Comparison of ENCODE assay signal across 9 mouse cellular contexts in genomic region chr10:79920056-79920890, GRCm38 (mm10). TPM values are rescaled to one million over a fixed set of nuclear protein-coding genes. Genes with fewer than 3 reads are reported as not detected.
DNase-seq lines count a peak whose midpoint lies in the region; ATAC-seq and TF ChIP-seq lines count a peak whose summit lies in the region.
"Had no signal": no experiment of that assay in that cellular context is flagged by ENCODE, and none has a peak within 500 bp of the region (broad histone marks: within the 10 kb centered on the region; RNA-seq: fewer than 3 reads in every experiment).

No protein-coding gene starts in this region.

- no peaks in the 10 kb centered on the region for H3K36me3 ChIP-seq in kidney, embryonic 16.5 days (ENCODE audit: insufficient read depth, low read length)
- H3K36me3 ChIP-seq in kidney, adult 2 months (ENCODE audit: control insufficient read depth, insufficient read depth, low read length), result no peaks in the 10 kb centered on the region
- H3K36me3 ChIP-seq in embryonic facial prominence, embryonic 12.5 days, result no peaks in the 10 kb centered on the region
- H3K36me3 ChIP-seq in hindbrain, embryonic 16.5 days (ENCODE audit: control insufficient read depth, insufficient read depth, low read length), result no peaks in the 10 kb centered on the region
- no peaks in the 10 kb centered on the region for H3K36me3 ChIP-seq in midbrain, embryonic 16.5 days (ENCODE audit: control insufficient read depth, insufficient read depth, low read length)

- TF ChIP-seq POLR2A in kidney, adult 2 months (IDR thresholded peaks at IDR 0.05; ENCODE audit: low read depth, low read length), result no peak

- H3K9me3 ChIP-seq in kidney, embryonic 16.5 days (ENCODE audit: low read length), result no peaks in the 10 kb centered on the region
- H3K9me3 ChIP-seq in embryonic facial prominence, embryonic 12.5 days, result no peaks in the 10 kb centered on the region
- no peaks in the 10 kb centered on the region for H3K9me3 ChIP-seq in hindbrain, embryonic 16.5 days (ENCODE audit: control insufficient read depth, low read length)
- no peaks in the 10 kb centered on the region for H3K9me3 ChIP-seq in midbrain, embryonic 16.5 days (replicated peaks; ENCODE audit: control insufficient read depth, low read length, poor library complexity, severe bottlenecking)

- H3K27ac ChIP-seq in kidney, embryonic 16.5 days (ENCODE audit: low read length), result no peak overlapping the region
- H3K27ac ChIP-seq in kidney, adult 2 months (ENCODE audit: insufficient read depth, low read depth, low read length), result no peak overlapping the region
- H3K27ac ChIP-seq in embryonic facial prominence, embryonic 12.5 days, result no peak overlapping the region
- H3K27ac ChIP-seq in hindbrain, embryonic 16.5 days (ENCODE audit: low read depth, low read length), result no peak overlapping the region
- H3K27ac ChIP-seq in midbrain, embryonic 16.5 days (ENCODE audit: low read length), result no peak overlapping the region

- H3K4me3 ChIP-seq in kidney, embryonic 16.5 days (ENCODE audit: low read length), result peak overlapping the region; percentile 39
- H3K4me3 ChIP-seq in kidney, adult 2 months (ENCODE audit: insufficient read depth, low read depth, low read length), result no peak overlapping the region
- H3K4me3 ChIP-seq in embryonic facial prominence, embryonic 12.5 days, result peak overlapping the region; percentile 27
- peak overlapping the region; percentile 37; the same call in 1 of the 2 replicates for H3K4me3 ChIP-seq in hindbrain, embryonic 16.5 days (ENCODE audit: low read length)
- H3K4me3 ChIP-seq in midbrain, embryonic 16.5 days (ENCODE audit: low read depth, low read length), result peak overlapping the region; percentile 36

- no peak overlapping the region; the same call in 1 of the 2 replicates for H3K9ac ChIP-seq in kidney, embryonic 16.5 days (replicated peaks; ENCODE audit: low read length)
- H3K9ac ChIP-seq in embryonic facial prominence, embryonic 12.5 days, result 0 out of 2 replicates have a peak overlapping the region, but pooled peaks have one; percentile 2
- H3K9ac ChIP-seq in hindbrain, embryonic 16.5 days (ENCODE audit: low read depth, low read length), result no peak overlapping the region
- peak overlapping the region; percentile 55; the same call in 1 of the 2 replicates for H3K9ac ChIP-seq in midbrain, embryonic 16.5 days (ENCODE audit: low read depth, low read length)

- no peak for ATAC-seq in kidney, embryonic 16.5 days (ENCODE audit: low FRiP score, low TSS enrichment)
- ATAC-seq in embryonic facial prominence, embryonic 12.5 days (ENCODE audit: insufficient number of reproducible peaks, insufficient read depth, low FRiP score, low TSS enrichment), result peak; percentile 24; the same call in 1 of the 2 replicates
- no peak for ATAC-seq in hindbrain, embryonic 16.5 days
- ATAC-seq in midbrain, embryonic 16.5 days, result no peak
- ATAC-seq in erythroid progenitor cell, adult 5-6 weeks (replicated peaks; ENCODE audit: low FRiP score, poor library complexity, severe bottlenecking), result no peak

- peak overlapping the region; percentile 50 for H3K4me2 ChIP-seq in kidney, embryonic 16.5 days (replicated peaks; ENCODE audit: low read depth, low read length)
- H3K4me2 ChIP-seq in embryonic facial prominence, embryonic 12.5 days (replicated peaks), result peak overlapping the region; percentile 47
- peak overlapping the region; percentile 55 for H3K4me2 ChIP-seq in hindbrain, embryonic 16.5 days (ENCODE audit: low read length)
- peak overlapping the region; percentile 65 for H3K4me2 ChIP-seq in midbrain, embryonic 16.5 days (ENCODE audit: low read length)

- no peak for TF ChIP-seq CTCF in kidney, adult 2 months (conservative IDR thresholded peaks at IDR 0.05; ENCODE audit: insufficient read depth, insufficient read length, low read depth, low read length)

- no peak for DNase-seq in kidney, adult 2 months
- DNase-seq in gastrocnemius, postnatal 25 days, result no peak
- DNase-seq in adrenal gland, postnatal 14 days, result no peak

- 19% methylated on average over 26 of the region's 26 CpGs for WGBS in kidney, embryonic 16.5 days
- WGBS in kidney, adult 2 months, result 37% methylated on average over 26 of the region's 26 CpGs
- 15% methylated on average over 26 of the region's 26 CpGs for whole genome bisulfite sequencing in embryonic facial prominence, embryonic 12.5 days
- 12% methylated on average over 26 of the region's 26 CpGs for WGBS in hindbrain, embryonic 16.5 days
- 15% methylated on average over 26 of the region's 26 CpGs for WGBS in midbrain, embryonic 16.5 days

- peaks cover 47% of the 10 kb centered on the region for H3K4me1 ChIP-seq in kidney, embryonic 16.5 days (ENCODE audit: insufficient read depth, low read length)
- peaks cover 11% of the 10 kb centered on the region for H3K4me1 ChIP-seq in kidney, adult 2 months (ENCODE audit: control insufficient read depth, insufficient read depth, low read length)
- peaks cover 47% of the 10 kb centered on the region for H3K4me1 ChIP-seq in embryonic facial prominence, embryonic 12.5 days
- H3K4me1 ChIP-seq in hindbrain, embryonic 16.5 days (ENCODE audit: control insufficient read depth, insufficient read depth, low read depth, low read length), result peaks cover 23% of the 10 kb centered on the region
- H3K4me1 ChIP-seq in midbrain, embryonic 16.5 days (ENCODE audit: control insufficient read depth, insufficient read depth, low read length), result peaks cover 34% of the 10 kb centered on the region

- peaks cover 62% of the 10 kb centered on the region for H3K27me3 ChIP-seq in kidney, embryonic 16.5 days (ENCODE audit: insufficient read depth, low read length)
- no peaks in the 10 kb centered on the region for H3K27me3 ChIP-seq in kidney, adult 2 months (replicated peaks; ENCODE audit: control insufficient read depth, insufficient read depth, low read length)
- H3K27me3 ChIP-seq in embryonic facial prominence, embryonic 12.5 days, result peaks cover 66% of the 10 kb centered on the region
- peaks cover 56% of the 10 kb centered on the region for H3K27me3 ChIP-seq in hindbrain, embryonic 16.5 days (replicated peaks; ENCODE audit: control insufficient read depth, insufficient read depth, low read length)
- peaks cover 60% of the 10 kb centered on the region for H3K27me3 ChIP-seq in midbrain, embryonic 16.5 days (ENCODE audit: control insufficient read depth, insufficient read depth, low read depth, low read length)

RNA-seq across cellular contexts. Expression of gene R3hdm4, which starts 0.7 kb away (rescaled TPM):
- polyA plus RNA-seq in kidney, embryonic 16.5 days (2015; fragmentation: Nextera tagmentation; extraction: Ambion mirVana), result 169 and 170 TPM in 2 replicates
- 146 and 154 TPM in 2 replicates for polyA plus RNA-seq in kidney, adult 2 months (2012; rRNA removed)
- 159 and 166 TPM in 2 replicates for polyA plus RNA-seq in embryonic facial prominence, embryonic 12.5 days (2016; fragmentation: Nextera tagmentation; extraction: Ambion mirVana)
- 293 and 300 TPM in 2 replicates for polyA plus RNA-seq in hindbrain, embryonic 16.5 days (2015; fragmentation: Nextera tagmentation; extraction: Ambion mirVana)
- polyA plus RNA-seq in midbrain, embryonic 16.5 days (2015; fragmentation: Nextera tagmentation; extraction: Ambion mirVana), result 273 and 293 TPM in 2 replicates
- total RNA-seq in gastrocnemius, postnatal 25 days (2021), result 100 to 1,000 TPM; 103 to 113 TPM
- 75.8 and 82.8 TPM in 2 replicates for total RNA-seq in adrenal gland, postnatal 14 days (2021)
- 60.2 and 65.4 TPM in 2 replicates for total RNA-seq in erythroid progenitor cell, adult 5-6 weeks (2015; ENCODE audit: low replicate concordance)
- 37.4 and 45.8 TPM in 2 replicates for total RNA-seq in erythroid progenitor cell, adult 5-6 weeks (2017; ENCODE audit: low replicate concordance)

RNA-seq across cellular contexts. Expression of gene Kiss1r, which starts 3.5 kb away (rescaled TPM):
- 1.5 and 2.1 TPM in 2 replicates for polyA plus RNA-seq in kidney, embryonic 16.5 days (2015; fragmentation: Nextera tagmentation; extraction: Ambion mirVana)
- 5.6 and 9.2 TPM in 2 replicates for polyA plus RNA-seq in kidney, adult 2 months (2012; rRNA removed)
- 0.85 and 1.4 TPM in 2 replicates for polyA plus RNA-seq in embryonic facial prominence, embryonic 12.5 days (2016; fragmentation: Nextera tagmentation; extraction: Ambion mirVana)
- 3.1 and 3.7 TPM in 2 replicates for polyA plus RNA-seq in hindbrain, embryonic 16.5 days (2015; fragmentation: Nextera tagmentation; extraction: Ambion mirVana)
- polyA plus RNA-seq in midbrain, embryonic 16.5 days (2015; fragmentation: Nextera tagmentation; extraction: Ambion mirVana), result 3.5 and 3.8 TPM in 2 replicates
- total RNA-seq in gastrocnemius, postnatal 25 days (2021), result under 1 TPM; 0.18 to 0.29 TPM
- 0.98 and 1.5 TPM in 2 replicates for total RNA-seq in adrenal gland, postnatal 14 days (2021)
- total RNA-seq in erythroid progenitor cell, adult 5-6 weeks (2015; ENCODE audit: low replicate concordance), result not detected in 2 replicates
- not detected in 2 replicates for total RNA-seq in erythroid progenitor cell, adult 5-6 weeks (2017; ENCODE audit: low replicate concordance)

RNA-seq across cellular contexts. Expression of gene Arid3a, which starts 6.6 kb away (rescaled TPM):
- polyA plus RNA-seq in kidney, embryonic 16.5 days (2015; fragmentation: Nextera tagmentation; extraction: Ambion mirVana), result 5.5 and 9.2 TPM in 2 replicates
- 6.7 and 8.1 TPM in 2 replicates for polyA plus RNA-seq in kidney, adult 2 months (2012; rRNA removed)
- polyA plus RNA-seq in embryonic facial prominence, embryonic 12.5 days (2016; fragmentation: Nextera tagmentation; extraction: Ambion mirVana), result 4.9 and 6.6 TPM in 2 replicates
- polyA plus RNA-seq in hindbrain, embryonic 16.5 days (2015; fragmentation: Nextera tagmentation; extraction: Ambion mirVana), result 1.6 and 1.7 TPM in 2 replicates
- 1.7 and 2.2 TPM in 2 replicates for polyA plus RNA-seq in midbrain, embryonic 16.5 days (2015; fragmentation: Nextera tagmentation; extraction: Ambion mirVana)
- total RNA-seq in gastrocnemius, postnatal 25 days (2021), result 1 to 10 TPM; 2.4 to 2.8 TPM
- 5.9 and 6.9 TPM in 2 replicates for total RNA-seq in adrenal gland, postnatal 14 days (2021)
- 4.2 and 9.7 TPM in 2 replicates for total RNA-seq in erythroid progenitor cell, adult 5-6 weeks (2015; ENCODE audit: low replicate concordance)
- total RNA-seq in erythroid progenitor cell, adult 5-6 weeks (2017; ENCODE audit: low replicate concordance), result 4.8 and 8.6 TPM in 2 replicates

RNA-seq across cellular contexts. Expression of gene Gm26602, which starts 9.6 kb away (rescaled TPM):
- 9.2 TPM in 1 of 2 replicates, not detected in the other for polyA plus RNA-seq in kidney, embryonic 16.5 days (2015; fragmentation: Nextera tagmentation; extraction: Ambion mirVana)
- polyA plus RNA-seq in kidney, adult 2 months (2012; rRNA removed), result not detected in 2 replicates
- 5.0 and 18.8 TPM in 2 replicates for polyA plus RNA-seq in embryonic facial prominence, embryonic 12.5 days (2016; fragmentation: Nextera tagmentation; extraction: Ambion mirVana)
- polyA plus RNA-seq in hindbrain, embryonic 16.5 days (2015; fragmentation: Nextera tagmentation; extraction: Ambion mirVana), result 1.4 and 18.3 TPM in 2 replicates
- 2.6 and 13.4 TPM in 2 replicates for polyA plus RNA-seq in midbrain, embryonic 16.5 days (2015; fragmentation: Nextera tagmentation; extraction: Ambion mirVana)
- not detected for total RNA-seq in gastrocnemius, postnatal 25 days (2021)
- total RNA-seq in adrenal gland, postnatal 14 days (2021), result not detected in 2 replicates
- not detected in 2 replicates for total RNA-seq in erythroid progenitor cell, adult 5-6 weeks (2015; ENCODE audit: low replicate concordance)
- 22.8 TPM in 1 of 2 replicates, not detected in the other for total RNA-seq in erythroid progenitor cell, adult 5-6 weeks (2017; ENCODE audit: low replicate concordance)
- polyA plus RNA-seq: cortical plate, adult 2 months had no signal

RNA-seq across cellular contexts. Expression of gene Med16, which starts 11.6 kb away (rescaled TPM):
- polyA plus RNA-seq in kidney, embryonic 16.5 days (2015; fragmentation: Nextera tagmentation; extraction: Ambion mirVana), result 71.0 and 72.4 TPM in 2 replicates
- polyA plus RNA-seq in kidney, adult 2 months (2012; rRNA removed), result 57.1 and 75.4 TPM in 2 replicates
- polyA plus RNA-seq in embryonic facial prominence, embryonic 12.5 days (2016; fragmentation: Nextera tagmentation; extraction: Ambion mirVana), result 60.4 and 60.9 TPM in 2 replicates
- 48.2 and 53.8 TPM in 2 replicates for polyA plus RNA-seq in hindbrain, embryonic 16.5 days (2015; fragmentation: Nextera tagmentation; extraction: Ambion mirVana)
- polyA plus RNA-seq in midbrain, embryonic 16.5 days (2015; fragmentation: Nextera tagmentation; extraction: Ambion mirVana), result 55.4 and 56.6 TPM in 2 replicates
- total RNA-seq in gastrocnemius, postnatal 25 days (2021), result 10 to 100 TPM; 29.2 to 34.4 TPM
- total RNA-seq in adrenal gland, postnatal 14 days (2021), result 32.0 and 38.4 TPM in 2 replicates
- 5.9 and 17.7 TPM in 2 replicates for total RNA-seq in erythroid progenitor cell, adult 5-6 weeks (2015; ENCODE audit: low replicate concordance)
- 8.0 and 9.1 TPM in 2 replicates for total RNA-seq in erythroid progenitor cell, adult 5-6 weeks (2017; ENCODE audit: low replicate concordance)

Comparison
In these comparisons a context has a peak if more than half of its experiments do, and no peak if none do; other contexts are left out.
1. H3K9ac ChIP-seq: peak in embryonic facial prominence, embryonic 12.5 days (single experiment) and midbrain, embryonic 16.5 days (single experiment); none in kidney, embryonic 16.5 days (single experiment) and hindbrain, embryonic 16.5 days (single experiment).
2. Peak in every context shown above with its lines, with median percentiles within 50 percentile points of each other: H3K4me2 ChIP-seq.